Mouse (Mus musculus) hematopoietic stem cell, adult 5-6 weeks (primary cell): Measurements from ENCODE around the gene Camta1. TPM values are rescaled to one million over a fixed set of nuclear protein-coding genes. Genes with fewer than 3 reads are reported as not detected.

Experiments
- total RNA-seq: library from RNA; stranded (forward); fragments of 172-1452, 232-1000 nt; gene quantifications from 2 replicates; pipeline ENCODE4 v1.2.3, GENCODE M21; 2017

The Camta1 gene
- total RNA-seq, 1 experiment from 2014 or later: 11.6 TPM

Other genes with a start within 250 kb of the Camta1 start
- gene Dnajc11, start 71.8 kb upstream of the Camta1 start, total RNA-seq: 47.3 and 83.1 TPM in 2 replicates
- 13.5 and 14.5 TPM in 2 replicates for gene Thap3, start 127.1 kb upstream of the Camta1 start, total RNA-seq
- gene Phf13, start 134.4 kb upstream of the Camta1 start, total RNA-seq: 6.2 and 6.4 TPM in 2 replicates
- 7.4 and 9.3 TPM in 2 replicates for gene Klhl21, start 146.9 kb upstream of the Camta1 start, total RNA-seq
- gene Zbtb48, start 165.8 kb upstream of the Camta1 start, total RNA-seq: 9.0 and 11.2 TPM in 2 replicates
- 1.5 and 4.8 TPM in 2 replicates for gene Tas1r1, start 176.7 kb upstream of the Camta1 start, total RNA-seq
- gene Nol9, start 177.4 kb upstream of the Camta1 start, total RNA-seq: 24.8 and 27.0 TPM in 2 replicates
- gene Plekhg5, start 210.6 kb upstream of the Camta1 start, total RNA-seq: 3.8 and 3.9 TPM in 2 replicates